Mouse (Mus musculus): ENCODE data around the gene Stil. TPM values are rescaled to one million over a fixed set of nuclear protein-coding genes. Genes with fewer than 3 reads are reported as not detected.
A peak's percentile ranks its signal among the peaks of the same experiment; 100 is the strongest.

The Stil gene
- total RNA-seq, 2 experiments from 2014 or later: 0.56 to 0.79 TPM

- no peak for DNase-seq
Measured at GRCm38 (mm10) chr4:115083031-115083430, 83.1 kb downstream of the Stil start.

- DNase-seq: peak; percentile 55 to 70
Measured at GRCm38 (mm10) chr4:115085522-115086095, 85.7 kb downstream of the Stil start.

GRCm38 (mm10) chr4:115086257-115086656 is 86.3 kb downstream of the Stil start:
- no peak for DNase-seq

GRCm38 (mm10) chr4:115086763-115087415 is 86.9 kb downstream of the Stil start:
- DNase-seq: no peak

- no peak for DNase-seq
Measured at GRCm38 (mm10) chr4:115088611-115089338, 88.8 kb downstream of the Stil start, which contains the start of gene Pdzk1ip1. Gene Pdzk1ip1, plus strand, starts transcription at chr4:115088708.

GRCm38 (mm10) chr4:115090592-115090991 is 90.6 kb downstream of the Stil start:
- no peak for DNase-seq

- DNase-seq: no peak
Measured at GRCm38 (mm10) chr4:115091806-115092205, 91.8 kb downstream of the Stil start.

Other genes with a start within 250 kb of the Stil start
- gene Gm12830, start 178.4 kb upstream of the Stil start, total RNA-seq (2021): not detected
- 1 to 10 TPM; 1.4 to 1.7 TPM for gene Foxd2, start 91.3 kb upstream of the Stil start, total RNA-seq (2021)
- not detected for gene Foxe3, start 74.1 kb upstream of the Stil start, total RNA-seq (2021)
- 100 to 1,000 TPM; 126 to 128 TPM for gene Cmpk1, start 12.9 kb upstream of the Stil start, total RNA-seq (2021)
- 1 to 10 TPM; 2.1 to 2.4 TPM for gene Tal1, start 56.3 kb downstream of the Stil start, total RNA-seq (2021)
- not detected for gene Pdzk1ip1, start 88.5 kb downstream of the Stil start, total RNA-seq (2021)
- not detected for gene Cyp4x1, start 134.1 kb downstream of the Stil start, total RNA-seq (2021)
- not detected for gene Cyp4a29, start 241.9 kb downstream of the Stil start, total RNA-seq (2021)